Mouse (Mus musculus): Measurements from ENCODE around the gene Slc25a41. TPM values are rescaled to one million over a fixed set of nuclear protein-coding genes. Genes with fewer than 3 reads are reported as not detected.

The Slc25a41 gene
- total RNA-seq, 2 experiments from 2014 or later: not detected

DNA sequence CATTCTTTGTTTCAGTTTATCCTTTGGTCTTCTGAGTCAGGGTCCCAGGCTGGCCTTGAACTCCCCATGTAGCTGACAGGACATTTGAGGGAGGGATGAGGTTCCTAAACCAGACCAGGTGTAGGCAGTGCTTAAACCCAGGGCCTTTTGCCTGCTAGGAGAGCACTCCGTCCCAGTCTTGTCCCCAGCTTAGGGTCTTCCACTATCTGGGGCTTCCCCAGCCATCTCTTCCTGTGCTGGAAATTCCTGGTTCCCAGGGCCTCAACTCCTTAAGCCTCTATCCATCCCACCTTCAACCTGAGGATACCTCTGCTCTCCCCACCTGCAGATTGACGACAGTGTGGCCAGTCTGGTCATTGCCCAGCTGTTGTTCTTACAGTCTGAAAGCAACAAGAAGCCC, 50.5 kb downstream of the Slc25a41 start:
- DNase-seq: no peak

DNA sequence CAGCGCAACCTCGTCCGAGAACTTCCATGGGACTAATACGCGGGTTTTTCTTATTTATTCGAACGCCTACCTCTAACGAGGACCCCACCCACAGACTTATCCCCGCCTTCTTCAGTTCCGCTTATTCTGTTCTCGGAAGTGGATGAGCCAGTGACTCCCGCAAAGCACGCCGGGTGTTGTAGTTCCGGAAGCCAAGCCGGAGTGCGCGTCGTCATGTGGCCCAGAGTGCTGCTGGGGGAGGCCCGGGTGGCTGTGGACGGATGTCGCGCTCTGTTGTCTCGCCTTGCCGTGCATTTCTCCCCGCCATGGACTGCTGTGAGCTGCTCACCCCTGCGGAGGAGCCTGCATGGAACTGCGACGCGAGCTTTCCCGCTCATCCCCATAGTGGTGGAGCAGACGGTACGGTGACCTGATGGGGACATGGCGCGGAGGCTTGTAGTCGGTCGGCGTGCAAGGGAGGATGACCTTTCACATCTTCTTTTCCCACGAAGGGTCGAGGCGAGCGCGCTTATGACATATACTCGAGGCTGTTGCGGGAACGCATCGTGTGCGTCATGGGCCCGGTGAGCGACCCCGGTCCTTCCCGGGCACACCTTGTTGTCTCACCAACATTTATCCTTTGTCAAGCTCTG, 51.2 kb downstream of the Slc25a41 start, which contains the start of gene Clpp:
TSS of gene Clpp (plus strand) at position 191 of the 632 bp plus-strand sequence.
- peak; percentile 95 for DNase-seq

DNA sequence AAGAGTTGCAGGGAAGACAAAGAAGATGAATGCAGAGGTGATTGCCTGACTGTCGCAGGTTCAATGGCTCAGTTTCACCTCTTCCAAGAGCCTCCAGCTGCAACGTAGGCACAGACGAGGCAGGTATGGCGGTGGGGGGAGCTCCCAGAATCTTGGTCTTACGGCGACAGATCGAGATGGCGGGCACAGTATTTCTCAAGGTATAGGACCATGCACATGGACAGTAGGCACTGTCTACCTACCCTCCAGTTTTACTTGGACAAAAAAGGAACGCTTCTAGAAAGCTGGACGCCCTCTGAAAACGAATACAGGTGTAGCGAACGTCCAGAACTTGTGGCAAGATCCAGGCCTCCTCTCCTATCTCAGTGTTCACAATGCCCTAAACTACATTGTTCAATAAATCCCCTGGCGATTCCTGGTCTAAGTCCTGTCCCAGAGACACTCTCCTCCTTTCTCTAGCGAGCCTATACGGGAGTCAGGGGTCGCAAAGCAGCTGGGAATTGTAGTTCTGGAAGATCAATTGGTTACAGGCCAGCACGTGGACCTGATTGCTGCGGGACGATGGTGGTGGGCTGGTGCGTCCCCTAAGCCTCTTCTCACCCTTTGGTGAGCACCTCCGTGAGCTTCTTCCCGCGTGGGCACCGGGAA, 51.9 kb downstream of the Slc25a41 start:
- DNase-seq: peak; percentile 79

- no peak for DNase-seq
Measured at GRCm38 (mm10) chr17:56988921-56989430, 52.5 kb downstream of the Slc25a41 start.

DNA sequence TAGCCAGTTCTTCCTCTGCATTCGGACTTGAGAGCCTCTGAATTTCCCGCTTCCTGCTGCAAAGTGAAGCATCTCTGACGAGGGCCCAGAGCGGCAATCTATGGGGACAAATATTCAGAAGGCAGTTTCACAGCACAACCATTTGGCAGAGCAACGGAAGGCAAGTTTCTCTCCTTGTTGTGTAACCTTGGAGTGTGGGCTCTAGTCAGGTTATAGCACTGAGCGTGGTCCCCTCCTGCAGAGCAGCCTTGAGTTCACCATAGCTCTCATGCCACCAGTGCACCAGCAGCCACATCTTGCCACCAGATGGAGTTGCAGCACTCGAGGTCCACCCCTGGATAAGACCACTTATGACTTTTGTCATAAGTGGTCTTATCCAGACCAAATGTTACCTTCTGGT, 53.0 kb downstream of the Slc25a41 start:
- DNase-seq: no peak

- no peak for DNase-seq
Measured at GRCm38 (mm10) chr17:56986105-56986805, 55.2 kb downstream of the Slc25a41 start.

DNA sequence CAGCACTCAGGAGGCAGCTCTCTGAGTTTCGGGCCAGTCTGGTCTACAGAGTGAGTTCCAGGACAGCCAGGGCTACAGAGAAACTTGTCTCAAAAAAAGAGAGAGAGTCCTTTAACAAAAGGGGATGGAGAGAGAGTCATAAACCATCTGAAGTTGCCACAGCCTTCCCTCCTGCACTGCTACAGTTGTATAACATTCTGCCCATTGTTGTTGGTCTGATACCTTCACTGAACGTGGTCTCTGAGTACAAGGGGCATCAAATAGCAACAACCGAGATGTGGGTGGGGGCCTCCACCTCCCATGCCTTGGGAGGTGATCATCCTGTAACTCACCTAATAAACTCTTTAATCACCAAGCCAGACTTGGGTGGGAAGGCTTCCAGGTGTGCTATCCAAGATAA, 55.8 kb downstream of the Slc25a41 start:
- no peak for DNase-seq

DNA sequence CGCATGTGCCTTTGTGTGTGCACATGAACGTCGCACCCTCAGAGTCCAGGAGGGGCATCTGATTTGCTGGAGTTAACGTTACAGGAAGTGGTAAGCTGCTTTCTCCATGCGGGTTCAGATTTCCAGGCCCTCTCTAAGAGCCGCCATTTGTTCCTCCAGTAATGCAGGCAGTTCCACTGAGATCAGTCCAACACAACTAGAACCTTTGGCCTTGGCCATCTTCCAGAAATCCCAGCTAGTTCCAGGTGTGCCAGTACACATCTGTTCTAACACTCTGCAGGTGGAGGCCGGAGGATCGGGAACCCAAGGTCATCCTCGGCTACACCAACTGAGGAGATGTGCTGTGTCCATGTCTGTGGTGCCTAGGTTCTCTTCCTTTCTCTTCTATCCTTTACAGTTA, 56.6 kb downstream of the Slc25a41 start:
- no peak for DNase-seq

Other genes starting within 250 kb of the Slc25a41 start
- 1 to 10 TPM; 5.5 to 5.7 TPM for gene Rfx2, start 210.6 kb downstream of the Slc25a41 start, total RNA-seq (2021)
- under 1 TPM in 1 of 2 experiments, not detected in 1; 0.12 TPM for gene Acsbg2, start 167.2 kb downstream of the Slc25a41 start, total RNA-seq (2021)
- 1 to 10 TPM; 1.2 to 2.6 TPM for gene 1700061G19Rik, start 166.2 kb downstream of the Slc25a41 start, total RNA-seq (2021)
- 10 to 100 TPM; 27.9 to 33.6 TPM for gene Mllt1, start 106.2 kb downstream of the Slc25a41 start, total RNA-seq (2021)
- not detected for gene Acer1, start 59.5 kb downstream of the Slc25a41 start, total RNA-seq (2021)
- gene Clpp, start 51.3 kb downstream of the Slc25a41 start, total RNA-seq (2021): 10 to 100 TPM; 95.9 TPM
- gene Alkbh7, start 44.3 kb downstream of the Slc25a41 start, total RNA-seq (2021): 10 to 100 TPM; 63.6 to 68.9 TPM
- gene Pspn, start 41.6 kb downstream of the Slc25a41 start, total RNA-seq (2021): under 1 TPM; 0.87 to 0.97 TPM
- 10 to 100 TPM; 43.0 to 44.8 TPM for gene Gtf2f1, start 30.4 kb downstream of the Slc25a41 start, total RNA-seq (2021)
- under 1 TPM; 0.21 to 0.33 TPM for gene Gm17949, start 30.2 kb downstream of the Slc25a41 start, total RNA-seq (2021)
- 10 to 100 TPM; 90.4 to 99.1 TPM for gene Khsrp, start 10.1 kb downstream of the Slc25a41 start, total RNA-seq (2021)
- 1 to 10 TPM; 2.0 to 3.9 TPM for gene Crb3, start 17.5 kb upstream of the Slc25a41 start, total RNA-seq (2021)
- 100 to 1,000 TPM; 119 to 122 TPM for gene Slc25a23, start 18.2 kb upstream of the Slc25a41 start, total RNA-seq (2021)
- gene Dennd1c, start 36.9 kb upstream of the Slc25a41 start, total RNA-seq (2021): 1 to 10 TPM; 3.4 TPM
- gene Tubb4a, start 46.1 kb upstream of the Slc25a41 start, total RNA-seq (2021): 10 to 100 TPM; 10.9 to 20.6 TPM
- gene Tnfsf9, start 63.7 kb upstream of the Slc25a41 start, total RNA-seq (2021): under 1 TPM; 0.30 to 0.48 TPM
- gene Cd70, start 108.1 kb upstream of the Slc25a41 start, total RNA-seq (2021): not detected
- under 1 TPM; 0.30 to 0.33 TPM for gene Tnfsf14, start 152.5 kb upstream of the Slc25a41 start, total RNA-seq (2021)
- 100 to 1,000 TPM; 426 to 804 TPM for gene C3, start 186.5 kb upstream of the Slc25a41 start, total RNA-seq (2021)
- gene Gpr108, start 206.8 kb upstream of the Slc25a41 start, total RNA-seq (2021): 10 to 100 TPM; 51.1 to 56.2 TPM
- gene Trip10, start 207.8 kb upstream of the Slc25a41 start, total RNA-seq (2021): 10 to 100 TPM; 39.2 to 56.6 TPM
- 1 to 10 TPM; 4.4 to 4.8 TPM for gene Vav1, start 237.4 kb upstream of the Slc25a41 start, total RNA-seq (2021)